Mouse (Mus musculus): ENCODE results near the gene Tcf7l1. TPM values are rescaled to one million over a fixed set of nuclear protein-coding genes. Genes with fewer than 3 reads are reported as not detected.

The Tcf7l1 gene
- total and polyA plus RNA-seq, 2 experiments from 2014 or later: 4.0 to 9.1 TPM

DNA sequence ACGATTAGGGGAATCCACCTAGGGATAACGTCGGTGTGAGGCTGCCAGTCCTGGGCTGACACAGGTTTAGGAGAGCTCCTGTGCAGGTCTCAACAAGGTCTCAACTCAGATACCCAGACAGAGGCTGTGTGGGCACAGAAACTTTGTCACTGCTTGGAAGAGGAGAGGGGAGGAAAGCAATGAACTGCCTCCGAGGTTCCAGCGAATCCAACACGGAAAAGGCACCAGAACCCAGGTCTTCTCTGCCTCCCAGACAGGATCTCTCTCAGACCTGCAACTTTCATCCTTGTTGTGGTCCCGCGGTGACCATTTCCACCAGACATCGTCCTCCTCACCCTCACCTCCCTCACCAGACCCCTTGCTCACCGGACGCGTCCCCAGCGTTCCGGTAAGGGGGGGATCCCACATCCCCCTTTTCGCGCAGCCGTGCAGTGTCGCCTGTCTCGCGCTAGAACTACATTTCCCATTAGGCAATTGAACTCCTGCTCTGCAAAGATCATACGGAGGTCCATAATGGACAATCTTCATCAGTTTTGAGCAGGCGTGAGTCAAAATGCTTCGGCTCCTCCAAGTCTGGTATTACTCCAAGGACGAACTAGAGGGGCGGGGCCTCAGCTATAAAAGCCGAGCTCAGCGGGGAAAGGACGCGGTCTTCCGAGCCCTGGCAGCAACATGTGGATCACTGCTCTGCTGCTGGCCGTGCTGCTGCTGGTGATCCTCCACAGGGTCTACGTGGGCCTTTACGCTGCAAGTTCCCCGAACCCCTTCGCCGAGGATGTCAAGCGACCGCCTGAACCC lies 190.9 kb downstream of the Tcf7l1 start, which contains the start of the genes Elmod3 and Retsat:
Elmod3 (minus strand) TSS at position 458 of the 798 bp plus-strand sequence.
Retsat (plus strand) TSS at position 520 of the 798 bp plus-strand sequence.
- Histone ChIP-seq H3K4me2 (ENCODE audit: low read depth, low read length) (peak within 1 kb of the TSS; percentile 71), H3K4me1 (ENCODE audit: insufficient read depth, low read length) (0 out of 2 replicates have a peak, but pooled peaks cover 15% of the 10 kb centered on the region), H3K27me3 (ENCODE audit: insufficient read depth, low read length) (no peaks in the 10 kb centered on the region), H3K4me3 (ENCODE audit: low read length) (peak within 1 kb of the TSS; percentile 52), H3K9me3 (ENCODE audit: low read length) (no peaks in the 10 kb centered on the region), H3K36me3 (ENCODE audit: insufficient read depth, low read length) (no peaks in the 10 kb centered on the region), H3K9ac (replicated peaks; ENCODE audit: low read length) (peak within 1 kb of the TSS; percentile 44), H3K27ac (peak within 1 kb of the TSS; percentile 80)
- DNase-seq (ENCODE audit: low spot score): peak; percentile 96
- no peak for TF ChIP-seq CTCF (IDR thresholded peaks at IDR 0.05; ENCODE audit: low read depth)
- WGBS: under 1% methylated on average over 38 of the region's 38 CpGs
- ATAC-seq: peak; percentile 93

DNA sequence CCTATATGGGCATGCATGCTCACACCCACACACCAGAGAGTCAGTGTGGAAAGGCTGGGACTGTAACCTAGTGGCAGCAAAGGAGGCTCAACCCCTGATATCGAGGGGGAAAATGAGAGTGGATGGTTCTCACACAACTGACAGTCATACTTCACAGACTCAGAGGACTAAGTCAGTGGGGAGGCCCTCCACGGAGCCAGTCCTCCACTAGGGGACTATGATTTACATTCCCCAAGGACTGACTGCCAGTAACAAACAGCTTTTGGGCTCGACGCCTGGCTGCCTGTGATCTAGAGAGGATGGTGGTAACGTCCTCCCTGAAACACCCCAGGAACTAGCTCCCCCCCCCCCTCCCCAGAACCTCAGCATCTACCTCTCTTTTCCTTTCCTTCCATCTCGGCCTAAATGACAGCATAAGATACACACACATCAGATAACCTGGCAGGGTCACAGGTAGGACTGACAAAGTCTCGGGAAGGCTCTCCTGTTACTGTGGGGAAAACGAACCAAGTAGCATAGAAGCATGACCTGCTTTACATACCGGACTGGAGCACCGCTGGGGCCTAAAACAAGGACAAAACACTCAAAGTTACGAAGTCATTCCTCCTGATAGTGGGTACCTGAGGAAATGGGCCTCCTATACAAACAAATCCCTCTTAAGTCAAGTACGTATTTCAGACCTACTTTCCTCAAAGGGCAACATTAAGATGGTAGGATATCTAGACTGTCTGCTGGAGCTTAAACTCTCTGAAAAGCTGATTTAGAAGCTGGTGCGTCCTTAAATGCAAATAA lies 191.8 kb downstream of the Tcf7l1 start:
- ATAC-seq (no peak), DNase-seq (ENCODE audit: low spot score) (no peak)
- Histone ChIP-seq H3K4me1 (ENCODE audit: insufficient read depth, low read length) (0 out of 2 replicates have a peak, but pooled peaks cover 15% of the 10 kb centered on the region), H3K9me3 (ENCODE audit: low read length) (no peaks in the 10 kb centered on the region), H3K27ac (peak overlapping the region; percentile 21; the same call in 1 of the 2 replicates), H3K4me3 (ENCODE audit: low read length) (peak overlapping the region; percentile 52), H3K27me3 (ENCODE audit: insufficient read depth, low read length) (no peaks in the 10 kb centered on the region), H3K4me2 (ENCODE audit: low read depth, low read length) (peak overlapping the region; percentile 71), H3K9ac (replicated peaks; ENCODE audit: low read length) (peak overlapping the region; percentile 44), H3K36me3 (ENCODE audit: insufficient read depth, low read length) (no peaks in the 10 kb centered on the region)
- WGBS: 38% methylated on average over 13 of the region's 13 CpGs
- peak; percentile 19; the same call in 1 of the 2 replicates for TF ChIP-seq CTCF (IDR thresholded peaks at IDR 0.05; ENCODE audit: low read depth)

DNA sequence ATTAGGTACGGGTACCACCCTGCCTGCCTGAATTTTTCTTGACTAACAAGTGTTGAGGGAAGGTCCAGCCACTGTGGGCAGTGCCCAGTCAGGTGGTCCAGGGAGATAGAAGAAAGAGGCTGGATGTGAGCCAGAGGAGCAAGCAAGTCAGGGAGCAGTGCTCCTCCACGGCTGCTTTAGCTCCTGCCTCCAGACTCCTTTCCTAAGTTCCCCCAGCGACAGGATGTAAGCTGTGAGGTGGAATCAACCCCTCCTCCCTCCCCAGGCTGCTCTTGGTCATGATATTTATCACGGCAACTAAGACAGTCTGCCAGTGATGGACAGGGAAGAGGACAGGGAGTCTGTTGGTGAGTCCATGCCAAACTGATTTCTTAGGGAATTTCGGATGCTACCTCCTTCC lies 195.1 kb downstream of the Tcf7l1 start:
- Histone ChIP-seq H3K9ac (replicated peaks; ENCODE audit: low read length) (no peak overlapping the region), H3K9me3 (ENCODE audit: low read length) (no peaks in the 10 kb centered on the region), H3K36me3 (ENCODE audit: insufficient read depth, low read length) (no peaks in the 10 kb centered on the region), H3K4me3 (ENCODE audit: low read length) (no peak overlapping the region), H3K4me1 (ENCODE audit: insufficient read depth, low read length) (0 out of 2 replicates have a peak, but pooled peaks cover 14% of the 10 kb centered on the region), H3K27ac (no peak overlapping the region), H3K4me2 (ENCODE audit: low read depth, low read length) (no peak overlapping the region), H3K27me3 (ENCODE audit: insufficient read depth, low read length) (no peaks in the 10 kb centered on the region)
- no peak for TF ChIP-seq CTCF (IDR thresholded peaks at IDR 0.05; ENCODE audit: low read depth)
- no peak for ATAC-seq
- 66% methylated on average over 5 of the region's 5 CpGs for WGBS
- DNase-seq (ENCODE audit: low spot score): no peak

GRCm38 (mm10) chr6:72593011-72593803 lies 195.8 kb downstream of the Tcf7l1 start:
- Histone ChIP-seq H3K27ac (no peak overlapping the region; the same call in 1 of the 2 replicates), H3K9ac (replicated peaks; ENCODE audit: low read length) (no peak overlapping the region), H3K27me3 (ENCODE audit: insufficient read depth, low read length) (no peaks in the 10 kb centered on the region), H3K4me1 (ENCODE audit: insufficient read depth, low read length) (0 out of 2 replicates have a peak, but pooled peaks cover 9% of the 10 kb centered on the region), H3K36me3 (ENCODE audit: insufficient read depth, low read length) (no peaks in the 10 kb centered on the region), H3K4me2 (ENCODE audit: low read depth, low read length) (no peak overlapping the region), H3K4me3 (ENCODE audit: low read length) (no peak overlapping the region), H3K9me3 (ENCODE audit: low read length) (no peaks in the 10 kb centered on the region)
- 72% methylated on average over 6 of the region's 6 CpGs for WGBS
- TF ChIP-seq CTCF (IDR thresholded peaks at IDR 0.05; ENCODE audit: low read depth): no peak
- ATAC-seq: no peak
- DNase-seq (ENCODE audit: low spot score): no peak

- ATAC-seq: no peak
- TF ChIP-seq CTCF (IDR thresholded peaks at IDR 0.05; ENCODE audit: low read depth): no peak
- Histone ChIP-seq H3K9ac (replicated peaks; ENCODE audit: low read length) (no peak overlapping the region), H3K27ac (no peak overlapping the region), H3K4me1 (ENCODE audit: insufficient read depth, low read length) (no peaks in the 10 kb centered on the region), H3K4me2 (ENCODE audit: low read depth, low read length) (no peak overlapping the region), H3K27me3 (ENCODE audit: insufficient read depth, low read length) (no peaks in the 10 kb centered on the region), H3K36me3 (ENCODE audit: insufficient read depth, low read length) (peaks cover 8% of the 10 kb centered on the region; the same call in 1 of the 2 replicates), H3K9me3 (ENCODE audit: low read length) (no peaks in the 10 kb centered on the region), H3K4me3 (ENCODE audit: low read length) (no peak overlapping the region)
- DNase-seq (ENCODE audit: low spot score): no peak
These were observed 198.9 kb downstream of the Tcf7l1 start for GRCm38 (mm10) chr6:72590111-72590510.

GRCm38 (mm10) chr6:72588307-72588706 lies 200.7 kb downstream of the Tcf7l1 start:
- ATAC-seq (no peak), DNase-seq (ENCODE audit: low spot score) (no peak)
- Histone ChIP-seq H3K4me3 (ENCODE audit: low read length) (no peak overlapping the region), H3K36me3 (ENCODE audit: insufficient read depth, low read length) (peaks cover 8% of the 10 kb centered on the region; the same call in 1 of the 2 replicates), H3K9me3 (ENCODE audit: low read length) (no peaks in the 10 kb centered on the region), H3K27ac (no peak overlapping the region), H3K4me1 (ENCODE audit: insufficient read depth, low read length) (no peaks in the 10 kb centered on the region), H3K9ac (replicated peaks; ENCODE audit: low read length) (no peak overlapping the region), H3K27me3 (ENCODE audit: insufficient read depth, low read length) (no peaks in the 10 kb centered on the region), H3K4me2 (ENCODE audit: low read depth, low read length) (no peak overlapping the region)
- TF ChIP-seq CTCF (IDR thresholded peaks at IDR 0.05; ENCODE audit: low read depth): no peak
